In genomic region chr17:28143751-28144150, GRCm38 (mm10) we compare ENCODE assay signal across 7 mouse cellular contexts. TPM values are rescaled to one million over a fixed set of nuclear protein-coding genes. Genes with fewer than 3 reads are reported as not detected.
DNase-seq lines count a peak whose midpoint lies in the region; ATAC-seq and TF ChIP-seq lines count a peak whose summit lies in the region.

No protein-coding gene starts in this region.

- H3K9me3 ChIP-seq in forebrain, embryonic 12.5 days: no peaks in the 10 kb centered on the region
- no peaks in the 10 kb centered on the region for H3K9me3 ChIP-seq in limb, embryonic 14.5 days (ENCODE audit: control insufficient read depth, low read length)

- peak overlapping the region; percentile 75 for H3K4me3 ChIP-seq in forebrain, embryonic 12.5 days (replicated peaks)
- peak overlapping the region; percentile 77 for H3K4me3 ChIP-seq in limb, embryonic 14.5 days (replicated peaks; ENCODE audit: low read length)

- H3K4me2 ChIP-seq in forebrain, embryonic 12.5 days: peak overlapping the region; percentile 93
- H3K4me2 ChIP-seq in limb, embryonic 14.5 days (replicated peaks; ENCODE audit: low read depth, low read length, severe bottlenecking): peak overlapping the region; percentile 93

- H3K9ac ChIP-seq in forebrain, embryonic 12.5 days: peak overlapping the region; percentile 85
- peak overlapping the region; percentile 21 for H3K9ac ChIP-seq in limb, embryonic 14.5 days (ENCODE audit: low read depth, low read length, severe bottlenecking)

- peaks cover 32% of the 10 kb centered on the region for H3K27me3 ChIP-seq in forebrain, embryonic 12.5 days
- H3K27me3 ChIP-seq in limb, embryonic 14.5 days (ENCODE audit: control insufficient read depth, insufficient read depth, low read length): no peaks in the 10 kb centered on the region

- 2% methylated on average over 9 of the region's 9 CpGs for WGBS in forebrain, embryonic 12.5 days
- WGBS in limb, embryonic 14.5 days: 4% methylated on average over 9 of the region's 9 CpGs

- DNase-seq in retina, postnatal 1 day: peak; percentile 64
- no peak for DNase-seq in retina, embryonic 14.5 days (ENCODE audit: low spot score)
- DNase-seq in limb, embryonic 14.5 days (ENCODE audit: low spot score): no peak
- DNase-seq in thymus, postnatal 4 days: peak; percentile 61
- DNase-seq in adrenal gland, postnatal 36 days: no peak
- DNase-seq in gastrocnemius, postnatal 4 days (ENCODE audit: low spot score in 2 of 2): no peak

- ATAC-seq in forebrain, embryonic 12.5 days (ENCODE audit: low FRiP score): no peak
- ATAC-seq in limb, embryonic 14.5 days (ENCODE audit: low FRiP score, low read depth): no peak

- H3K4me1 ChIP-seq in forebrain, embryonic 12.5 days: peaks cover 81% of the 10 kb centered on the region
- H3K4me1 ChIP-seq in limb, embryonic 14.5 days (ENCODE audit: control insufficient read depth, insufficient read depth, low read length): peaks cover 50% of the 10 kb centered on the region

- no peak overlapping the region for H3K27ac ChIP-seq in forebrain, embryonic 12.5 days
- H3K27ac ChIP-seq in limb, embryonic 14.5 days (replicated peaks; ENCODE audit: low read depth, low read length): no peak overlapping the region

- H3K36me3 ChIP-seq in forebrain, embryonic 12.5 days (replicated peaks): peaks cover 6% of the 10 kb centered on the region; the same call in 1 of the 2 replicates
- H3K36me3 ChIP-seq in limb, embryonic 14.5 days (ENCODE audit: control insufficient read depth, insufficient read depth, low read length): no peaks in the 10 kb centered on the region

- no peak for TF ChIP-seq POLR2A in limb, embryonic 14.5 days (IDR thresholded peaks at IDR 0.05; ENCODE audit: borderline replicate concordance, extremely low read depth, insufficient read depth, insufficient read length)

RNA-seq across cellular contexts. Expression of gene Scube3, which starts 1.8 kb away (rescaled TPM):
- polyA plus RNA-seq in forebrain, embryonic 12.5 days (2016; fragmentation: Nextera tagmentation; extraction: Ambion mirVana): 6.9 and 7.0 TPM in 2 replicates
- polyA plus RNA-seq in limb, embryonic 14.5 days (2012; rRNA removed): 31.6 and 38.9 TPM in 2 replicates
- 10.5 and 11.3 TPM in 2 replicates for polyA plus RNA-seq in limb, embryonic 14.5 days (2014; fragmentation: Nextera tagmentation; extraction: Ambion mirVana)
- total RNA-seq in adrenal gland, postnatal 36 days (2021): 10 to 100 TPM; 14.5 to 16.0 TPM
- 1 to 10 TPM; 1.6 to 2.4 TPM for total RNA-seq in gastrocnemius, postnatal 4 days (2021)

RNA-seq across cellular contexts. Expression of gene Zfp523, which starts 33.2 kb away (rescaled TPM):
- polyA plus RNA-seq in forebrain, embryonic 12.5 days (2016; fragmentation: Nextera tagmentation; extraction: Ambion mirVana): 43.6 and 44.7 TPM in 2 replicates
- 79.1 and 97.1 TPM in 2 replicates for polyA plus RNA-seq in limb, embryonic 14.5 days (2012; rRNA removed)
- 37.5 and 37.7 TPM in 2 replicates for polyA plus RNA-seq in limb, embryonic 14.5 days (2014; fragmentation: Nextera tagmentation; extraction: Ambion mirVana)
- total RNA-seq in adrenal gland, postnatal 36 days (2021): 10 to 100 TPM; 36.9 to 37.1 TPM
- total RNA-seq in gastrocnemius, postnatal 4 days (2021): 10 to 100 TPM; 31.7 to 38.2 TPM

Comparison
In these comparisons a context has a peak if more than half of its experiments do, and no peak if none do; other contexts are left out.
1. DNase-seq: peak in retina, postnatal 1 day (single experiment) and thymus, postnatal 4 days (single experiment); none in retina, embryonic 14.5 days (single experiment), limb, embryonic 14.5 days (single experiment), adrenal gland, postnatal 36 days (0 of 2) and gastrocnemius, postnatal 4 days (0 of 2).
2. RNA of gene Scube3, which starts 1.8 kb away (total RNA-seq): 14.5 to 16.0 TPM in adrenal gland, postnatal 36 days; 1.6 to 2.4 TPM in gastrocnemius, postnatal 4 days; every median in the first group is over 4 times any median in the second.